Mouse (Mus musculus): ENCODE data around the gene Rora. TPM values are rescaled to one million over a fixed set of nuclear protein-coding genes. Genes with fewer than 3 reads are reported as not detected.
A peak's percentile ranks its signal among the peaks of the same experiment; 100 is the strongest.

Gene Rora
- polyA plus RNA-seq, 1 experiment from 2014 or later, result 3.8 TPM

- 0 out of 2 replicates have a peak, but pooled peaks cover 4% of the 10 kb centered on the region for H3K4me1 ChIP-seq
- DNase-seq (ENCODE audit: low spot score), result no peak
- no peak overlapping the region for H3K4me3 ChIP-seq
- H3K9me3 ChIP-seq (replicated peaks), result no peaks in the 10 kb centered on the region
- H3K27me3 ChIP-seq (ENCODE audit: low read depth, poor library complexity, severe bottlenecking), result peaks cover 12% of the 10 kb centered on the region; the same call in 1 of the 2 replicates
- 85% methylated on average over 7 of the region's 7 CpGs for WGBS
- no peak overlapping the region for H3K27ac ChIP-seq
- no peaks in the 10 kb centered on the region for H3K36me3 ChIP-seq
Observed at GRCm38 (mm10) chr9:69327591-69327990, 674.0 kb downstream of the Rora start.

- peaks cover 24% of the 10 kb centered on the region for H3K4me1 ChIP-seq
- H3K4me3 ChIP-seq, result no peak overlapping the region
- 92% methylated on average over 3 of the region's 3 CpGs for WGBS
- no peak for DNase-seq (ENCODE audit: low spot score)
- H3K9me3 ChIP-seq (replicated peaks), result no peaks in the 10 kb centered on the region
- H3K27me3 ChIP-seq (ENCODE audit: low read depth, poor library complexity, severe bottlenecking), result peaks cover 12% of the 10 kb centered on the region; the same call in 1 of the 2 replicates
- H3K36me3 ChIP-seq, result no peaks in the 10 kb centered on the region
- no peak overlapping the region for H3K27ac ChIP-seq
Observed at GRCm38 (mm10) chr9:69331790-69332189, 678.2 kb downstream of the Rora start.

GRCm38 (mm10) chr9:69332802-69333568, 679.4 kb downstream of the Rora start:
- H3K4me1 ChIP-seq, result peaks cover 31% of the 10 kb centered on the region
- no peak overlapping the region for H3K27ac ChIP-seq
- peaks cover 8% of the 10 kb centered on the region; the same call in 1 of the 2 replicates for H3K27me3 ChIP-seq (ENCODE audit: low read depth, poor library complexity, severe bottlenecking)
- no peaks in the 10 kb centered on the region for H3K36me3 ChIP-seq
- DNase-seq (ENCODE audit: low spot score), result no peak
- 84% methylated on average over 14 of the region's 14 CpGs for WGBS
- no peaks in the 10 kb centered on the region for H3K9me3 ChIP-seq (replicated peaks)
- no peak overlapping the region for H3K4me3 ChIP-seq

GRCm38 (mm10) chr9:69333654-69334053, 680.1 kb downstream of the Rora start:
- no peaks in the 10 kb centered on the region for H3K9me3 ChIP-seq (replicated peaks)
- H3K36me3 ChIP-seq, result no peaks in the 10 kb centered on the region
- H3K27me3 ChIP-seq (ENCODE audit: low read depth, poor library complexity, severe bottlenecking), result peaks cover 4% of the 10 kb centered on the region; the same call in 1 of the 2 replicates
- H3K4me3 ChIP-seq, result no peak overlapping the region
- DNase-seq (ENCODE audit: low spot score), result no peak
- H3K4me1 ChIP-seq, result peaks cover 31% of the 10 kb centered on the region
- 87% methylated on average over 4 of the region's 4 CpGs for WGBS
- no peak overlapping the region for H3K27ac ChIP-seq

- no peaks in the 10 kb centered on the region for H3K36me3 ChIP-seq
- no peak overlapping the region for H3K27ac ChIP-seq
- no peak for DNase-seq (ENCODE audit: low spot score)
- peaks cover 31% of the 10 kb centered on the region for H3K4me1 ChIP-seq
- peaks cover 4% of the 10 kb centered on the region; the same call in 1 of the 2 replicates for H3K27me3 ChIP-seq (ENCODE audit: low read depth, poor library complexity, severe bottlenecking)
- 88% methylated on average over 8 of the region's 8 CpGs for WGBS
- H3K9me3 ChIP-seq (replicated peaks), result no peaks in the 10 kb centered on the region
- H3K4me3 ChIP-seq, result no peak overlapping the region
Observed at GRCm38 (mm10) chr9:69334106-69334505, 680.5 kb downstream of the Rora start.

GRCm38 (mm10) chr9:69336063-69336462, 682.5 kb downstream of the Rora start:
- no peak for DNase-seq (ENCODE audit: low spot score)
- no peak overlapping the region for H3K27ac ChIP-seq
- no peak overlapping the region for H3K4me3 ChIP-seq
- H3K4me1 ChIP-seq, result peaks cover 31% of the 10 kb centered on the region
- H3K27me3 ChIP-seq (ENCODE audit: low read depth, poor library complexity, severe bottlenecking), result peaks cover 3% of the 10 kb centered on the region; the same call in 1 of the 2 replicates
- WGBS, result 91% methylated on average over 6 of the region's 6 CpGs
- H3K9me3 ChIP-seq (replicated peaks), result no peaks in the 10 kb centered on the region
- no peaks in the 10 kb centered on the region for H3K36me3 ChIP-seq

GRCm38 (mm10) chr9:69339199-69339598, 685.6 kb downstream of the Rora start:
- Histone ChIP-seq H3K36me3 (no peaks in the 10 kb centered on the region), H3K27me3 (ENCODE audit: low read depth, poor library complexity, severe bottlenecking) (peaks cover 21% of the 10 kb centered on the region; the same call in 1 of the 2 replicates), H3K9me3 (replicated peaks) (no peaks in the 10 kb centered on the region), H3K4me3 (no peak overlapping the region), H3K27ac (no peak overlapping the region), H3K4me1 (peaks cover 27% of the 10 kb centered on the region)
- DNase-seq (ENCODE audit: low spot score), result no peak
- WGBS, result 95% methylated on average over 7 of the region's 7 CpGs

GRCm38 (mm10) chr9:69339829-69340228, 686.2 kb downstream of the Rora start:
- Histone ChIP-seq H3K27me3 (ENCODE audit: low read depth, poor library complexity, severe bottlenecking) (peaks cover 26% of the 10 kb centered on the region; the same call in 1 of the 2 replicates), H3K4me3 (no peak overlapping the region)
- WGBS, result 80% methylated on average over 6 of the region's 6 CpGs

GRCm38 (mm10) chr9:69340421-69340820, 686.8 kb downstream of the Rora start:
- Histone ChIP-seq H3K27me3 (ENCODE audit: low read depth, poor library complexity, severe bottlenecking) (peaks cover 32% of the 10 kb centered on the region), H3K36me3 (no peaks in the 10 kb centered on the region), H3K4me1 (peaks cover 22% of the 10 kb centered on the region), H3K9me3 (replicated peaks) (no peaks in the 10 kb centered on the region), H3K4me3 (no peak overlapping the region), H3K27ac (no peak overlapping the region)
- 89% methylated on average over 7 of the region's 7 CpGs for WGBS
- no peak for DNase-seq (ENCODE audit: low spot score)

More at GRCm38 (mm10) chr9:69339829-69340228, 686.2 kb downstream of the Rora start:
- no peak for DNase-seq (ENCODE audit: low spot score)
- Histone ChIP-seq H3K9me3 (replicated peaks) (no peaks in the 10 kb centered on the region), H3K36me3 (no peaks in the 10 kb centered on the region), H3K4me1 (peaks cover 21% of the 10 kb centered on the region), H3K27ac (no peak overlapping the region)

- no peak overlapping the region for H3K27ac ChIP-seq
- H3K27me3 ChIP-seq (ENCODE audit: low read depth, poor library complexity, severe bottlenecking), result peaks cover 43% of the 10 kb centered on the region
- H3K9me3 ChIP-seq (replicated peaks), result no peaks in the 10 kb centered on the region
- DNase-seq (ENCODE audit: low spot score), result no peak
- WGBS, result 92% methylated on average over 10 of the region's 10 CpGs
- peaks cover 28% of the 10 kb centered on the region for H3K4me1 ChIP-seq
- no peak overlapping the region for H3K4me3 ChIP-seq
- no peaks in the 10 kb centered on the region for H3K36me3 ChIP-seq
Observed at GRCm38 (mm10) chr9:69343881-69344280, 690.3 kb downstream of the Rora start.

- no peak overlapping the region for H3K4me3 ChIP-seq
- 86% methylated on average over 6 of the region's 6 CpGs for WGBS
- peaks cover 56% of the 10 kb centered on the region for H3K27me3 ChIP-seq (ENCODE audit: low read depth, poor library complexity, severe bottlenecking)
- H3K27ac ChIP-seq, result no peak overlapping the region
- DNase-seq (ENCODE audit: low spot score), result no peak
- peaks cover 28% of the 10 kb centered on the region for H3K4me1 ChIP-seq
- H3K9me3 ChIP-seq (replicated peaks), result no peaks in the 10 kb centered on the region
- H3K36me3 ChIP-seq, result no peaks in the 10 kb centered on the region
Observed at GRCm38 (mm10) chr9:69345550-69345949, 692.0 kb downstream of the Rora start.

GRCm38 (mm10) chr9:69347796-69348195, 694.2 kb downstream of the Rora start:
- Histone ChIP-seq H3K36me3 (no peaks in the 10 kb centered on the region), H3K4me3 (no peak overlapping the region), H3K27ac (no peak overlapping the region), H3K4me1 (peaks cover 25% of the 10 kb centered on the region), H3K9me3 (replicated peaks) (no peaks in the 10 kb centered on the region), H3K27me3 (ENCODE audit: low read depth, poor library complexity, severe bottlenecking) (peaks cover 71% of the 10 kb centered on the region)
- peak; percentile 46 for DNase-seq (ENCODE audit: low spot score)
- WGBS, result 30% methylated on average over 6 of the region's 6 CpGs

- no peaks in the 10 kb centered on the region for H3K9me3 ChIP-seq (replicated peaks)
- H3K36me3 ChIP-seq, result no peaks in the 10 kb centered on the region
- H3K4me3 ChIP-seq, result no peak overlapping the region
- H3K27me3 ChIP-seq (ENCODE audit: low read depth, poor library complexity, severe bottlenecking), result peaks cover 76% of the 10 kb centered on the region
- H3K4me1 ChIP-seq, result peaks cover 23% of the 10 kb centered on the region
- DNase-seq (ENCODE audit: low spot score), result no peak
- 90% methylated on average over 2 of the region's 2 CpGs for WGBS
- H3K27ac ChIP-seq, result no peak overlapping the region
Observed at GRCm38 (mm10) chr9:69349537-69349936, 696.0 kb downstream of the Rora start.
